Mouse (Mus musculus): ENCODE measurements around the gene Cdan1. TPM values are rescaled to one million over a fixed set of nuclear protein-coding genes. Genes with fewer than 3 reads are reported as not detected.
A peak's percentile ranks its signal among the peaks of the same experiment; 100 is the strongest.

Gene Cdan1
- polyA plus RNA-seq, 1 experiment from 2014 or later, result 3.6 TPM

DNA sequence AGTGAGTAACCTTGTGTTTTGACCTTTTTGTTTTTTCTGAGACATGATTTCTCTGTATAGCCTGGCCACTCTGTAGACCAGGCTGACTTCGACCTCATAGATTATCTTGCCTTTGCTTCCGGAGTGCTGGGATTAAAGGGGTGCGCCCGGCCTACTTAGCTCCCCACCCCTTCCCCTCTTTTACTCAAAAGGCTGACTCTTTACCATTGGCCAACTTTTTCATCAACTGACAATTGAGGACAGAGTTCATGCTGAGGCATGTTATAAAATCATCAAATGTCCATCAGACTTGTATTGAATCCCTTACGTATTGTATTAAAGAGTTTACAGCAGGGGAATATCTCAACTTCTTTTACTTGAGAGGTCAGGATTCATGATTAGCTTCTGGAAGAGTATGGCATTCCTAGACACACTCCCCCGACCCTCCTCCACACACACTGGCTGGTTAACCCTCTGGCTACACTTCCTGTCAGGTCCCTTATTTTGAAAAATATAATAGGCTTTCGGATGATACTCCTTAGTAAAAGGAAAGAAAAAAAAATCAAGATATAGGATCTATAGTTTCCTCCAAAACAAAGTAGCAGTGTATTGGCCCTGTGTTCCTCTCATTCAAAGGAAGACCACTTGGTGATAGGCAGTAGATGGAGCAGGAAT, 117.9 kb downstream of the Cdan1 start:
- H3K36me3 ChIP-seq, result peaks cover 26% of the 10 kb centered on the region
- H3K9ac ChIP-seq, result peak overlapping the region; percentile 48; the same call in 1 of the 2 replicates
- peak overlapping the region; percentile 84 for H3K4me3 ChIP-seq (replicated peaks)
- peaks cover 40% of the 10 kb centered on the region for H3K4me1 ChIP-seq (replicated peaks)
- H3K4me2 ChIP-seq, result peak overlapping the region; percentile 95
- H3K27me3 ChIP-seq, result no peaks in the 10 kb centered on the region
- H3K27ac ChIP-seq, result peak overlapping the region; percentile 93
- no peaks in the 10 kb centered on the region for H3K9me3 ChIP-seq (replicated peaks)
- DNase-seq (no peak), ATAC-seq (ENCODE audit: low read depth) (peak; percentile 30; the same call in 1 of the 2 replicates)
- 20% methylated on average over 7 of the region's 7 CpGs for WGBS (ENCODE audit: insufficient replicate concordance)

- H3K4me2 ChIP-seq, result peak overlapping the region; percentile 95
- ATAC-seq (ENCODE audit: low read depth) (peak; percentile 97), DNase-seq (peak; percentile 89)
- H3K36me3 ChIP-seq, result peaks cover 33% of the 10 kb centered on the region
- peak overlapping the region; percentile 93 for H3K27ac ChIP-seq
- peak overlapping the region; percentile 98 for H3K9ac ChIP-seq
- H3K27me3 ChIP-seq, result no peaks in the 10 kb centered on the region
- H3K4me3 ChIP-seq (replicated peaks), result peak overlapping the region; percentile 84
- no peaks in the 10 kb centered on the region for H3K9me3 ChIP-seq (replicated peaks)
- under 1% methylated on average over 61 of the region's 61 CpGs for WGBS (ENCODE audit: insufficient replicate concordance)
- H3K4me1 ChIP-seq (replicated peaks), result peaks cover 40% of the 10 kb centered on the region
Measured at GRCm38 (mm10) chr2:120731167-120731862, 118.6 kb downstream of the Cdan1 start.

- Histone ChIP-seq H3K9me3 (replicated peaks) (no peaks in the 10 kb centered on the region), H3K4me1 (replicated peaks) (peaks cover 43% of the 10 kb centered on the region), H3K4me2 (peak overlapping the region; percentile 95), H3K4me3 (replicated peaks) (peak overlapping the region; percentile 84), H3K27ac (peak overlapping the region; percentile 93), H3K36me3 (peaks cover 39% of the 10 kb centered on the region), H3K9ac (peak overlapping the region; percentile 98), H3K27me3 (no peaks in the 10 kb centered on the region)
- WGBS (ENCODE audit: insufficient replicate concordance), result 0% methylated on average over 50 of the region's 50 CpGs
- ATAC-seq (ENCODE audit: low read depth) (peak; percentile 22), DNase-seq (peak; percentile 13)
Measured at GRCm38 (mm10) chr2:120730639-120731166, 119.2 kb downstream of the Cdan1 start.

DNA sequence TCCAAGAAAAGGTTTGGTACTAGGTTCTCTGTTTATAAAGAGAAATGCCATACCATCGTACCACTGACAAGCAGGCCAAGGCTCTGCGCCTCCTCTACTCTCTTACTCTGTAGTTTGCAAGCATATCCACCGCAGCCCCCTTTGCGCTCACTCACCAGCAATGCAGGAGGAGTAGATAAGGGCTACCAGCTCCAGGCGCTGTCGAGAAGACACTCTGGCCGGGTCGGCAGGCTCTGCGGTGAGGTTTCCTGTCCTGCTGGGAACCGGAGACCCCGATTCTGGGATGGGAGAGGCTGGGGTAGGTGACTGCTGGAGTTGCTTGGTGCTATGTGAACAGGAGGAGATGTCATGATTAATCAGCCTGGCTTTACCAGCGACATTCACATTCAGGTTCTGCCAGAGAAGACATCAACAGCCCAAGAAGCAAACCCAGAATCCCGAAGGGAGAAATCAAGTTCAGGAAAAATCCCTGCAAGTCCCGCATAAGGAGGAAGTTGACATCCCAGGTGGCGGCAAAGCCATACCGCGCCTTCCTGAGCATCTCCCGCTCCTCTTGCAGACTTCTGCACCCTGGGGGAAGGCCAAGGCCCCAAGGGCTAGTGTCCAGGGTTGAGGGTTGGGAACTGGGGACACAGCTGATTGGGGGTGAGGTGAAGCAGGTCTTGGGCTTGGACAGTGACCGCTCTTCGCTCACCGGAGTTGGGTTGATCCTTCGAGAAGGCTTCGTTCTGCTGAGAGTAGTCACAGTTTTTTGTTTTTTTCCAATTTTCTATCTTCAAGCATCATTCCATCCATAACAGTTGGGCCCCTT, 119.9 kb downstream of the Cdan1 start:
- ATAC-seq (ENCODE audit: low read depth) (no peak), DNase-seq (peak; percentile 60)
- H3K27me3 ChIP-seq, result no peaks in the 10 kb centered on the region
- H3K9ac ChIP-seq, result peak overlapping the region; percentile 98
- H3K4me3 ChIP-seq (replicated peaks), result peak overlapping the region; percentile 84
- peak overlapping the region; percentile 93 for H3K27ac ChIP-seq
- peak overlapping the region; percentile 95 for H3K4me2 ChIP-seq
- 3% methylated on average over 23 of the region's 23 CpGs for WGBS (ENCODE audit: insufficient replicate concordance)
- peaks cover 50% of the 10 kb centered on the region for H3K4me1 ChIP-seq (replicated peaks)
- H3K9me3 ChIP-seq (replicated peaks), result no peaks in the 10 kb centered on the region
- H3K36me3 ChIP-seq, result peaks cover 47% of the 10 kb centered on the region

DNA sequence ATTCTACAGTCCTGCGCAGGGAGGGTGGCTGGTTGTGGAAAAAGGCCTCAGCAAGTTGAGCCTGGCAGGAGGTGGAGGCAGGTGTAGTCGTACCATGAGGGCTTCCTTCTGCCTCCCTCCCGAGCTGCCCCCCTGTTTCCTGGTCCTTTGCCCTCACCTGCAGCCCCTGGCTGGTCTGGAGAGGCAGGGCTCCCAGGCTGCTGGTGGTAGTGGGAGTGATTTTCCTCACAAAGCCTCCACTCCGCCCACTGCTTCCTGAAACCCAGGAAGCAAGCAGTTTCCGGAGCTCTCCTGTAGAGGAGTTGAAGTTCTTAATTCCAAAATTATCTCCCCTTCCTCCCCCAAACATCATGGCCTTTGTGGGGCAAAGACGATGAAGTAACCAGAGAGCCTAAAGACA, 125.8 kb downstream of the Cdan1 start:
- no peak overlapping the region for H3K9ac ChIP-seq
- H3K27me3 ChIP-seq, result no peaks in the 10 kb centered on the region
- peaks cover 99% of the 10 kb centered on the region for H3K36me3 ChIP-seq
- H3K4me1 ChIP-seq (replicated peaks), result peaks cover 46% of the 10 kb centered on the region
- H3K4me3 ChIP-seq (replicated peaks), result no peak overlapping the region
- whole genome bisulfite sequencing (ENCODE audit: insufficient replicate concordance), result 66% methylated on average over 6 of the region's 6 CpGs
- no peaks in the 10 kb centered on the region for H3K9me3 ChIP-seq (replicated peaks)
- H3K27ac ChIP-seq, result no peak overlapping the region
- no peak for DNase-seq
- ATAC-seq (ENCODE audit: low read depth), result no peak
- H3K4me2 ChIP-seq, result no peak overlapping the region

- DNase-seq (no peak), ATAC-seq (ENCODE audit: low read depth) (no peak)
- H3K27ac ChIP-seq, result no peak overlapping the region
Measured at GRCm38 (mm10) chr2:120723621-120724020, 126.3 kb downstream of the Cdan1 start.

DNA sequence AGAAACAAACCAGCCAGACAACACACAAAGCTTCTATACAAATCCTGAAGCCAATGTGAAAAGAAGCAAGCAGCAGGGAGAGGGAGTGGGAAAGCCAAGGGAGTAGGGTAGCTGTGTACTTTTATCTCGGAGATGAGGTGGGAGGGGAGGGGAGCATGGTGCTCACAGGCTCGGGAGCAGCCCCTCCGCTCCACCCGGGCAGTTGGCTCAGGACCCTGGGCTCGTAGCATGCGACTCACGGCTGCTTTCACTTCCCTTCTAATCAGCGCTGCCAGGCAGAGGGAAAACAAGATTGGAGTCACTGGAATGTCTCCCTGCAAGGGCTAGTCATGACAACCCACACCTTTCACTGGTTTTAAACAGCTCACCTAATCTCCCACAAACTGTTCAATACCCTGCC, 127.4 kb downstream of the Cdan1 start:
- H3K36me3 ChIP-seq, result peaks cover 99% of the 10 kb centered on the region
- no peak overlapping the region for H3K4me3 ChIP-seq (replicated peaks)
- ATAC-seq (ENCODE audit: low read depth), result no peak
- H3K4me2 ChIP-seq, result no peak overlapping the region
- H3K27ac ChIP-seq, result no peak overlapping the region
- WGBS (ENCODE audit: insufficient replicate concordance), result 75% methylated on average over 8 of the region's 8 CpGs
- H3K9me3 ChIP-seq (replicated peaks), result no peaks in the 10 kb centered on the region
- peaks cover 34% of the 10 kb centered on the region for H3K4me1 ChIP-seq (replicated peaks)
- no peak for DNase-seq
- no peaks in the 10 kb centered on the region for H3K27me3 ChIP-seq
- H3K9ac ChIP-seq, result no peak overlapping the region

More at GRCm38 (mm10) chr2:120723621-120724020, 126.3 kb downstream of the Cdan1 start:
- 60% methylated on average over 4 of the region's 4 CpGs for WGBS (ENCODE audit: insufficient replicate concordance)
- H3K36me3 ChIP-seq, result peaks cover 99% of the 10 kb centered on the region
- no peak overlapping the region for H3K4me3 ChIP-seq (replicated peaks)
- H3K9ac ChIP-seq, result no peak overlapping the region
- no peaks in the 10 kb centered on the region for H3K9me3 ChIP-seq (replicated peaks)
- no peak overlapping the region for H3K4me2 ChIP-seq
- peaks cover 40% of the 10 kb centered on the region for H3K4me1 ChIP-seq (replicated peaks)
- no peaks in the 10 kb centered on the region for H3K27me3 ChIP-seq

DNA sequence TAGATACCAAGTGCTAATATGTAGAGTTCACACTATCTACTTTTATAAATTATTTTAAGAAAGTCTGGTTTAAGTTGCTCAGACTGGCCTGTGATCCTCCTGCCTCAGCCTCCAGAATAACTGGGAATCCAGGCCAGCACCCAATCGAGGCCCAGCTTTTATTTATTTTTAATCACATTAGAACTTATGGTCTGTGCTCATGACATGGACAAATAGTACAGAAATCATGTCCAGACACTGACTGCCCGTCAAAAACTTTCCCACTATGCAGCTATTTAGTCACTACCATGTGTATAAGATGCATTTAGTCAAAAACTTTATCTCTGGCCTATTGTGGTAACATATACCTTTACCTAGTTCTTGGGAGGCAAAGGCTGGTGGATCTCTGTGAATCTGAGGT, 128.0 kb downstream of the Cdan1 start:
- ATAC-seq (ENCODE audit: low read depth), result no peak
- no peaks in the 10 kb centered on the region for H3K27me3 ChIP-seq
- peaks cover 37% of the 10 kb centered on the region for H3K4me1 ChIP-seq (replicated peaks)
- H3K4me3 ChIP-seq (replicated peaks), result no peak overlapping the region
- WGBS (ENCODE audit: insufficient replicate concordance), result 86% methylated on average over 2 of the region's 2 CpGs
- no peak for DNase-seq
- H3K9me3 ChIP-seq (replicated peaks), result no peaks in the 10 kb centered on the region
- peaks cover 99% of the 10 kb centered on the region for H3K36me3 ChIP-seq
- H3K9ac ChIP-seq, result no peak overlapping the region
- H3K27ac ChIP-seq, result no peak overlapping the region
- H3K4me2 ChIP-seq, result no peak overlapping the region

DNA sequence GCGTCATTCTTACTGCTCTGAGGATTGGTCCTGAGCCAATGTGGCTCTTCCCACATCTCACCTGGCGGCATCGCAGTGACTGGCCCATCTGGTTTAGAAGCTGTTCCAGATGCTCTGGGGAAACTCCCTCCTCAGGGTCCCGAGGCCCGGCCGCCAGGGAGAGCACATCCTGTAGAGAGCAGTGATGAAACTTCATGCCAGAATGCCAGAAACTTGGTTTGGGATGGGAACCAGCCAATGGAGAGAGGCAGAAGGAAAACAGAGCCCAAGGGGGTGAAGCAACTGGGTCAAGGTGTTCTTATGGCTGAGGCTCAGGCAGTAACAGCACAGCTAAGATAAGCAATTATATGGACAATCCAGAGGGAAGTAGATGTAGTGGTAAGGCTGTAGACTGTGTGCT, 129.1 kb downstream of the Cdan1 start:
- peaks cover 36% of the 10 kb centered on the region for H3K4me1 ChIP-seq (replicated peaks)
- H3K4me3 ChIP-seq (replicated peaks), result no peak overlapping the region
- DNase-seq, result no peak
- no peak overlapping the region for H3K4me2 ChIP-seq
- H3K9me3 ChIP-seq (replicated peaks), result no peaks in the 10 kb centered on the region
- ATAC-seq (ENCODE audit: low read depth), result no peak
- WGBS (ENCODE audit: insufficient replicate concordance), result 92% methylated on average over 6 of the region's 6 CpGs
- H3K9ac ChIP-seq, result no peak overlapping the region
- H3K27ac ChIP-seq, result no peak overlapping the region
- peaks cover 98% of the 10 kb centered on the region for H3K36me3 ChIP-seq
- no peaks in the 10 kb centered on the region for H3K27me3 ChIP-seq

DNA sequence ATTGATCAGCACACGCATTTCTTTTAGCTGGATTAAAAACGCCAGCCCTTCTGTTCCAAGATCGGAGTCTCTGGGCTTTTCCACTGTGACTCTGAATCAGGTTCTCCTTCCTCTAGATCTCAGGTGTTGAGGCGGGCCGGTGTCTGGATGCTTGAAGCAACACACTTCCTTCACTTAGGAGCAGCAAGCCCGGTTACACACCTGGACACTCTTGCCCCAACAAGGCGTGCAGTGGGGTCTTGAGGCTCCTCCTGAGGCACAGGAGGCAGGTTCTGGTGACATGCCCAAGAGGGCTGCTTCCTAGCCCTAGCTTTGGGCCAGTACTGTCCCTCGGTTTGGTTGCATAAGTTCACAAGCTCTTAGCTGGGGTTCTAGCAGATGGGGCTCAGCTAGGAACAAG, 131.4 kb downstream of the Cdan1 start:
- Histone ChIP-seq H3K4me3 (replicated peaks) (no peak overlapping the region), H3K4me1 (replicated peaks) (peaks cover 13% of the 10 kb centered on the region; the same call in 1 of the 2 replicates), H3K9ac (no peak overlapping the region), H3K9me3 (replicated peaks) (no peaks in the 10 kb centered on the region), H3K27me3 (no peaks in the 10 kb centered on the region), H3K36me3 (peaks cover 95% of the 10 kb centered on the region), H3K27ac (no peak overlapping the region), H3K4me2 (no peak overlapping the region)
- WGBS (ENCODE audit: insufficient replicate concordance), result 89% methylated on average over 8 of the region's 8 CpGs
- no peak for DNase-seq
- no peak for ATAC-seq (ENCODE audit: low read depth)

DNA sequence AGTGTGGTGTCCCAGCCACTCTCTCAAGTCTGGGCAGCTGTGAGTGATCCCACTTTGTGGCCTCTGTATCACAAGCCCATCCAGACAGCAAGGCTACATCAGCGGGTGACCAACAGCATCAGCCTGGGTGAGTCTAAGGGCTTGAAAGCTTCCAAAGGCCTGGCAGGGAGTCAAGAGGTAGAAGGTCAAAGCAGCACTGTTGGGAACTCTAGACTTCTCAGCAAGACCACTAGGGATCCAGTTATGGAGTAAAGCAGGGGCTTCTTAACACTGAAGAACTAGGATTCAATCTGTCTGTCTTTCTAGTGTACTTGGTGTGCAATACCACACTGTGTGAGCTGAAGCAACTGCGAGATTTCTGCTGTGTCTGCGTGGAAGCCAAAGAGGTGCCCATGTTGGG, 136.5 kb downstream of the Cdan1 start:
- H3K4me2 ChIP-seq, result no peak overlapping the region
- H3K9ac ChIP-seq, result no peak overlapping the region
- peaks cover 62% of the 10 kb centered on the region for H3K36me3 ChIP-seq
- DNase-seq, result no peak
- no peaks in the 10 kb centered on the region for H3K9me3 ChIP-seq (replicated peaks)
- no peak overlapping the region for H3K27ac ChIP-seq
- no peaks in the 10 kb centered on the region for H3K27me3 ChIP-seq
- WGBS (ENCODE audit: insufficient replicate concordance), result 90% methylated on average over 3 of the region's 3 CpGs
- H3K4me3 ChIP-seq (replicated peaks), result no peak overlapping the region
- no peak for ATAC-seq (ENCODE audit: low read depth)
- H3K4me1 ChIP-seq (replicated peaks), result peaks cover 20% of the 10 kb centered on the region
